Mouse (Mus musculus) CH12.LX (cell line): ENCODE data around the gene Tut1.

Experiments used
- CHD2 ChIP-seq: IDR thresholded peaks from 2 replicates; pipeline ENCODE4 v1.6.1; 2011; ENCODE audit warnings: low read length, improper control_type of control experiment
- CTCF ChIP-seq, 2 experiments: IDR thresholded peaks in 1 of 2; conservative IDR thresholded peaks in 1 of 2; 2 replicates each; pipeline ENCODE4 v1.5.1; 2011 to 2012; ENCODE audit warnings: low read depth in 2 of 2, low read length in 2 of 2, improper control_type of control experiment in 1 of 2, inconsistent platforms in 1 of 2, mild to moderate bottlenecking in 1 of 2, moderate library complexity in 1 of 2
- GABPA ChIP-seq: IDR thresholded peaks from 2 replicates; pipeline ENCODE4 v1.6.1; 2012; ENCODE audit warnings: low read depth, low read length, improper control_type of control experiment, inconsistent platforms; ENCODE audit not compliant: insufficient replicate concordance
- ZC3H11A ChIP-seq: IDR thresholded peaks from 2 replicates; pipeline ENCODE4 v1.6.1; 2012; ENCODE audit warnings: low read depth, mild to moderate bottlenecking, inconsistent platforms, low read length, improper control_type of control experiment
- ZMIZ1 ChIP-seq: IDR thresholded peaks from 2 replicates; pipeline ENCODE4 v1.6.1; 2012; ENCODE audit warnings: low read depth, mild to moderate bottlenecking, inconsistent platforms, low read length, improper control_type of control experiment

DNA sequence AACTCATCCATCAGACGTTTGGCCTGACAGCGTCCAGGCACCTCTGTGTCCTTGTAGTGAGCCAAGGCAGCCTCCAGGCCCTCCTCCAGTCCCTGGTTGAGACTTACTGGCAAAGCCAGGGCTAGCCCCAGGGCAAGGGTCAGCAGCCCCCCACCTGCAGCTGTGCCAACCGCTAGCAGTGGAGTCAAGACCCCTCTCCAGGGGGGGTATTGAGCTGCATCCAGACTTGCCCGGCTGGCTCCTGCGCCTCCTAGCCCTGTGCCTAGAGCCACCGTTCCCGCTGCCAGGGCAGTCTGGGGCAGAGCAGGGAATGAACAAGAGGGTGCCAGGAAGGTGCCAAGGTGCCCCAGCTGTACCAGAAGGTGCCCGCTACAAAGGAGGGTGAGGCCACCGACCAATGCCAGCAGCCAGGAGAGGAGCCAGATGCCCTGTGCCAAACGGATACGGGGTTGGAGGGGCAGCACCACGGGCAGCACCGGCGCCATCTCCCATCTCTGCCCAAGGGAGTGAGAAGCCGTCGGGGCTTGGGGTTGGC, 24.9 kb upstream of the Tut1 start:
- TF ChIP-seq ZC3H11A = no peak
- TF ChIP-seq ZMIZ1 = no peak
- TF ChIP-seq CTCF (conservative IDR thresholded peaks at IDR 0.05 in 1 of 2, IDR thresholded peaks at IDR 0.05 in 1 of 2; ENCODE audit: low read depth in 2 of 2, low read length in 2 of 2) = no peak
- no peak for TF ChIP-seq CHD2
- no peak for TF ChIP-seq GABPA
